Mouse (Mus musculus) central nervous system, embryonic 11.5 days (tissue): Measurements from ENCODE around the gene Gm9964. TPM values are rescaled to one million over a fixed set of nuclear protein-coding genes. Genes with fewer than 3 reads are reported as not detected.

Experiments used
- polyA plus RNA-seq: library from polyadenylated mRNA; depleted of rRNA; stranded (reverse); fragments of >200 nt; gene quantifications from 2 replicates; pipeline ENCODE4 v1.2.3, GENCODE M21; 2012; rRNA removed

Gm9964 gene
- not detected in 2 replicates for polyA plus RNA-seq

GRCm38 (mm10) chr11:79296856-79297491 lies at the start of gene Gm9964:
Gene Gm9964 (minus strand): TSS chr11:79296906.

GRCm38 (mm10) chr11:79339234-79339807 lies 42.6 kb upstream of the Gm9964 start, which contains the start of gene Nf1:
Gene Nf1 (plus strand): TSS chr11:79339693.

GRCm38 (mm10) chr11:79254391-79255098 lies 42.2 kb downstream of the Gm9964 start, which contains the start of gene Wsb1:
Gene Wsb1 (minus strand): TSS chr11:79254671.

Other genes starting within 250 kb of the Gm9964 start
- 11.5 and 12.1 TPM in 2 replicates for gene Ksr1, start 150.5 kb downstream of the Gm9964 start, polyA plus RNA-seq
- 446 and 619 TPM in 2 replicates for gene Wsb1, start 42.2 kb downstream of the Gm9964 start, polyA plus RNA-seq
- 25.9 and 32.5 TPM in 2 replicates for gene Nf1, start 42.8 kb upstream of the Gm9964 start, polyA plus RNA-seq
- gene Omg, start 207.2 kb upstream of the Gm9964 start, polyA plus RNA-seq = 0.29 and 0.39 TPM in 2 replicates
- gene Evi2b, start 226.9 kb upstream of the Gm9964 start, polyA plus RNA-seq = 1.4 and 2.0 TPM in 2 replicates
- gene Evi2, start 233.7 kb upstream of the Gm9964 start, polyA plus RNA-seq = 0.10 and 0.14 TPM in 2 replicates
- gene Evi2a, start 233.7 kb upstream of the Gm9964 start, polyA plus RNA-seq = 2.0 and 2.4 TPM in 2 replicates